Mouse (Mus musculus): ENCODE data around the gene Crx.

Crx gene

GRCm38 (mm10) chr7:15859657-15860056 is 20.1 kb downstream of the Crx start:
- no peak for DNase-seq (ENCODE audit: low read depth, low spot score)

DNA sequence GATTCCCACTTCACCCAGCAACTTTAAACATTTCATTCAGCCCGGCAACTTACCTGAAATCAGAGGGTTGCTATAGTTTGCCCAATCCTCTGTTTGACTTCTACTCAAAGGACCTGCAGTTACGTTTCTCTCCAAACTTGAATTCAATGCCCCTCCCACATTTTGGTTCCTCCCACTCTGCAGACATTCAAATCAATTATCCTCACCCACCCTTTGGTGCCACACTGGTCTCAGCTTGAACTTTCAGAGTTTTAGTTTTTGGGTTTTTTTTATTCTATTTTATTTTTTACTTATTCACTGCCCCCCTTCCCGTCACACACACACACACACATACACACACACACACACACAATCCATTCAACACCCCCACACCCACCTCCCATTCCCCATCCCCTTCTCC is 40.2 kb downstream of the Crx start, which contains the start of gene Obox6:
Gene Obox6 (minus strand): TSS at position 101 of the 400 bp plus-strand sequence.
- DNase-seq (ENCODE audit: low read depth, low spot score) = no peak
